Mouse (Mus musculus) ES-E14 (cell line): Measurements from ENCODE around the gene Cd22.

ENCODE experiments used
- CHD2 ChIP-seq: IDR thresholded peaks from 2 replicates; pipeline ENCODE4 v1.6.1; 2014; ENCODE audit warnings: mild to moderate bottlenecking, low read depth, low read length, inconsistent platforms
- ZC3H11A ChIP-seq: IDR thresholded peaks from 2 replicates; pipeline ENCODE4 v1.6.1; 2012; ENCODE audit warnings: low read depth, mild to moderate bottlenecking, inconsistent platforms, low read length, borderline replicate concordance
- ZNF384 ChIP-seq: IDR thresholded peaks from 2 replicates; pipeline ENCODE4 v1.6.1; 2012; ENCODE audit warnings: low read depth, low read length, inconsistent platforms

DNA sequence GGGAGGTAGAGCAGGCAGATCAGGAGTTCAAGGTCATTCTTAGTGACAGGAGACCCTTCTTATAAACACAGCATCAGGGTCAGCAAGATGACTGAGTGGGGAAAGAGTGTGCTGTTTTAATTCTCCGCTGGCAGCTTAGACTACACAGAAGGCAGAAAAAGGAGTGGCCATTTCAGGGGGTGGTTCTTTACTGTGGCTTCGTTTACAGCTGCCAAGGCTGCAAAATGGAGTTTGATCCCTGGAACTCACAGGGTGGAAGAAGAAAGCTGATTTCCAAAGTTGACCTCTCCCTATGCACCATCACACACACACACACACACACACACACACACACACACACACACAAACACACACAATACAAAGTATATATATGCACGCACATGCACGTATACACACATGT, 38.8 kb downstream of the Cd22 start:
- TF ChIP-seq CHD2 (no peak), ZNF384 (no peak), ZC3H11A (no peak)
